Mouse (Mus musculus) ovary, postnatal 36 days (tissue): ENCODE measurements around the gene Snx18.

Experiments
- DNase-seq: peaks from one replicate; pipeline ENCODE4 v3.0.0; 2022; ENCODE audit warnings: low spot score, mixed read lengths

Gene Snx18

DNA sequence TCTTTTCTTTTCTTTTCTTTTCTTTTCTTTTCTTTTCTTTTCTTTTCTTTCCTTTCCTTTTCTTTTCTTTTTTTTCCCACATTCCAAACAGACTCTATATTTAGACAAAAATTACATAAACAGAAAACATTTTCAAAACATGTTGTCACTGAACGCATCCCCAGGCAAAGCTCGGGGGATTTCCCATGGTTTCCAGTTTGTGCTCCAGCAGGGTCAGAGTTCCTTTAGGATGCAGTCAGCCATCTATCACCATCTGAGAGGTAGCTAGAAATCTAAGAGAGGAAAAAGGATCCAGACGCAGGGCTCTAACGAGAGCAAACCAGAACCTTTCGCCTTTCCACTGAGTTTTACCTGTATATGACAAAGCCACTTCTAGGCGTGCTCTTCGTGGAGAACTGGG is 52.0 kb downstream of the Snx18 start:
- DNase-seq: no peak

GRCm38 (mm10) chr13:113559646-113560045 is 58.7 kb downstream of the Snx18 start:
- DNase-seq: no peak

GRCm38 (mm10) chr13:113556538-113556937 is 61.8 kb downstream of the Snx18 start:
- no peak for DNase-seq

DNA sequence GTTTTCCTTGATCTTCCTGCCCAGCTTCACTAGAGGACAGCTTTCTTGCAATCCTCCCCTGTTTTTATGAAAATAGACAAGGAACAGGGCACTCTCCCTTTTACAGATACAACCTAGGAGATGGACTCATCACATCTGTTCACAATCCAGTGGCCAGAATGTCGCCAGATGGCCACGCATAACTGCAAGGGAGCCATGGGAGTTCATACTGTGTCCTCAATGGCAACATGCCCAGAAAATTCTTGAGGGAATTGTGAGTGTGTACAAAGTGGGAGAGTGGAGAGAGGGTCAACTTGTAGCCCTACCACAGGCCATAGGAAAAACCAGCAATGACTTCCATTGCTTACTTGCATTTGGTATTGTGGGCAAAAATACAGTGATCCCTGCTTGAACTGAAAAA is 63.1 kb downstream of the Snx18 start:
- no peak for DNase-seq

DNA sequence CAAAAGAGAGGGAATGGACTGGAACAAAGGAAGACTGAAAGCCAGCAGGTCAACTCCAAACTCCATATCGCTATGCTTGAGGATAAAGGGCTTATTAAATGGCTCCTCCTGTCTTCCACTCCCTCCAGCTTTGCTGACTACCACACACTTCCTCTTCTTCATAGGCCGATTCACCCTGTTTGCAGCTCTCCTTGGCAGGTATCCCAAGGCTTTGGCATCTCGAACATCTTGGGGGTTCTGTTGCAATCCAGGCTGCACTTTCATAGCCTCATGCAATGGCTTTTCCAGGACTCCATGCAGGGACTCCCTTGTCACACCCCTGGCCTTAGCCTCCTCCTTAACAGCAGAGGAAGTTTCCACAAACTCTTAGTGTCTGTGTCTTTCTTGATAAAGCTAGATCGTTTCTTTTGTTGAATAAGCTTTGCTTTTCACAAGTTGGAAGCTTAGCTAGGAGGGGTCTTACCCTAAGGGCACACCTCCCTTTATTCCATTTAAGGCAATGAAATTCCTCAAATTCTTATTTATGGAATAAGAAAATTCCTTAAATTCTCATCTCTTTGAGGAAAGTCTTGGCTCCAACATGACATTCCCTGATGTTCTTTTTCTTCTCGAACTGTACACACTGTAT is 64.6 kb downstream of the Snx18 start:
- DNase-seq: no peak

GRCm38 (mm10) chr13:113552341-113552740 is 66.0 kb downstream of the Snx18 start:
- no peak for DNase-seq

- peak; percentile 7 for DNase-seq
These were observed 67.3 kb downstream of the Snx18 start for GRCm38 (mm10) chr13:113550866-113551565.

DNA sequence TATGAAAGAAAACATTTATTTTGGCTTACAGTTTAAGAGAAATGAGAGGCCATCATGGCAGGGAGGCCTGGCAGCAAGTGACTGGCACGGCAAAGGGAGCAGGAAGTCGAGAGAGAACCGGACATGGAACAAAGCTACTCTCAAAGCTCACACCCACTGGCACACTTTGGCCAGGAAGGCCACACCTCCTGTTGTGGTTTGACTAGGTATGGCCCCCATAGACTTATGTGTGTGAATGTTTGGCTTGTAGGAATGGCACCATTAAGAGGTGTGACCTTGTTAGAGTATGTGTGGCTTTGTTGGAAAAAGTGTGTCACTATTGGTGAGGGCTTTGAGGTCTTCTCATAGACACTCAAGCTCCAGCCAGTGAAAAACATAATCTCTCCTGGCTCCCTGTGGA is 69.3 kb downstream of the Snx18 start:
- no peak for DNase-seq

GRCm38 (mm10) chr13:113547807-113548426 is 70.4 kb downstream of the Snx18 start:
- no peak for DNase-seq

GRCm38 (mm10) chr13:113542374-113542773 is 76.0 kb downstream of the Snx18 start:
- DNase-seq: no peak
